Mouse (Mus musculus): ENCODE data around the gene Slc22a3.
A peak's percentile ranks its signal among the peaks of the same experiment; 100 is the strongest.

Gene Slc22a3

DNA sequence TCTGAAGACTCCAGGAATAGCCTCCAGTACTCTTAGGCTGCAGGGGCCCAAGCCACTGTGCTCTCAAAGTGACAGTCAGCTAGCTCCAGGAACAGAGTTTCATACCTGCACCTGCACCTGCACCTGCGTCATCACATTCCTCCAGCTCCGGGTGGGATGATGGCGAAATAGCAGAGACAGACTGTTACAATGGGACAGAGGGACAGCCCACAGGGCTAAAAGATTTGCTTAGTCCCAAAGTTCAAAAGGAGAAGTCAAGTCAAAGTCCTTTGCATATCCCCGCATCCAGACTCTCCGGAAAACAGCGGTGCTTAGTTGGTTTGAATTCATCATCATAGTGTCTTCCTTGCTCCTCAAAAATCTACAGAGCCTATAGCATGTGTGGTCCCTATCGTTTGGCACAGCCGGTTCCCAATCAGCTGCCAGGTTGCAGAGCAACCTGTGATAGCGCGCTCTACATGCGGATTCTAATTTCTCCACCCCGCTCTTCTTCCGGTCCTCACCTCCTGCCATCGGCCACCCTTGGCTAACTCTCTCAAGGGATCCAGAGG, at the start of gene Slc22a3:
TSS of gene Slc22a3 (minus strand) at position 51 of the 551 bp plus-strand sequence.
- DNase-seq, result no peak

DNA sequence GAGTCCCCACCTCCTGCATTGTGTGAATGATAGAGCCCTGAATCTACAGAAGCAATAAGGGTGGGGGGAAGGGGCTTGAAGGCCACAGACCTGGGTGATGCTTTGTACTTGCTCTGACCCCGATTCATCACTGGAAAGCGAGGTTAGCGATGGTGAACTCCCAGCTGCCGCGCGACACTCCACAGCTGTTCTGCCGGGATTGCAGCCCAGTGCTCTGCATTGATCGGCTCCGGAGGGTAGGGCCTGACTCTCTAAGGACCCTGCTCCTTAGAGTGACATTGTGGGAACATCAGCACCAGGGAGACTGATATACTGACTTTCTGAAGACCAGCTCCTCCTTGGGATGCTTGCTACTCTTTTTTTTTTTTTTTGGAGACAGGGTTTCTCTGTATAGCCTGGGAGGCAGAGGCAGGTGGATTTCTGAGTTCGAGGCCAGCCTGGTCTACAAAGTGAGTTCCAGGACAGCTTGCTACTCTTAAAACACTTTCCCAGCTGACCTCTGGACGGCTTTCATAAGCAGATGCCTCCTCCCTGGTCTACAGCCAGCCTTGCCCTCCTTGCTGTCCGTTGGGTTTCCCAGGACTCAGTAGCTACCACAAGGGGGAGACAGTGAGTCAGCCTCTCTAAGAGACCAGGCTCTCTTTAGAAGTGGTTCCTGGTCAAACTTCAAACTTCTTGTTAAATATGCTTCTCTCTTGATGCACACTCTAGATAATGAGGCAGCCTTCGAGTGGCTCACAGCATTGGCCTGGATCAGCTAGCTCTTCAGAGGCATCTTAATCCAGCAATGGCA, 27.0 kb upstream of the Slc22a3 start:
- peak; percentile 73 for DNase-seq

DNA sequence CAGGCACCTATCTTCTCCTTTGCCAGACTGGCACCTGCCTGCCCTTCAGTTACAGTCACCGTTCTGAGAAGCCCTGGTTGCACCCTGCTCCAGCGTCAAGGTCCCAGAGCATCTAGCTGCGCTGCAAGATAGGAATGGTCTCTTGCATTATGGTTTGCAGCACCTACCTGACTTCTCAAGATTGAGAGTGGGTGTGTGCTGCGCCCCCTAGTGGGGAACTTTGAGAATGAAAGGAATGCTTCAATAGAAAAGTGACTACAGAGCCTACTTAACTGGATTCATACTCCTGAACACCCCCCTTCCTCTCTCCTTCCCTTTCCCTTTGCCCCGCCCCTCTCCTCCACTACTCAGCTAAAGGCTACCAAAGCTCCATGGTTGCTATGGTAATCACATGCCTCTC, 24.6 kb upstream of the Slc22a3 start:
- DNase-seq, result peak; percentile 65

DNA sequence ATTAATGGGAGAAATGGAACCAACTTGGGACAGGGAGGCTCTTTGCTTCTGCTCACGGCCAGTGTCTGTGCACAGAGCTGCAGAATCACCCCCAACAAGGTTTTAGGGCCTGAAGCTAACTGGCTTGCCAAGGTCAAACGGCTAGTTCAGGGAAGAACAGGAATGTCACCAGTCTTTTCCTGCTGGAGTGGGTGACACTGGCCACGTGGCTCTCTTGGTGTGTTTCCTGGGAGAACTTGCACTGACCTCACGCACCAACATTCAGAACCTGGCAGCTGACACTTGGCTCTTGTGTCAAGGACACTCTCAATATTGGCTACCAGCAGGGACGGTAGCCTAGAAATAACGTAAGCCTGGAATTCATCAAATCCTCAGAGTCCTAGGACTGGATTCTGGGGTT, 22.6 kb upstream of the Slc22a3 start:
- DNase-seq, result peak; percentile 17

DNA sequence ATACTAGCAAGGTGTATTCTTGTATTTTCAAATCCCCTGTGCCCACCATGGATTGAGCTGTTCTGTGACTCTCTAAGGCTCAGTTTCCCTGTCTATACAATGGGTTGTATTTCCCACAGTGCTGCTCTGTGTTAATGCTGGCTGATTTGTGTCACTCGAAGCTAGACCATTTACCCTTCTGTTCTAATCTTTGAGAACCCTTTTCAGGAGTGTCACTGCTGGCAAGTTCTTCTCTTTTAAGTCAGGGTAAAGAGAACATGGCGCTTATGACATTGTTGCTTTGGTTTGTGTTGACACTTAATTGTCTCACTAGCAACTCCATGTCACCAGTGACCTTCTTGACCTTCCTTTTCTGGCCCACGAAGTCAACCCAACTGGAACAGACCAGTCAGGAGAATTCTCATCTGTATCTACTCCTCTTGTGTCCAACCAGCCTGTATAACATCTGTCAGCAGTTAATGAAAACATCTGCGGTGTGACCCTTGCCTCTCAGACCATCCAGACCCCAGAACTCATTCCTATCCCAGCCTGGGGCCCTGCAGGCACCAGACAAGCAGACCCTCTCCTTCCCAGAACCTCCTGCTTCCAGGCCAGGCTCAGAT, 22.0 kb upstream of the Slc22a3 start:
- DNase-seq, result no peak

DNA sequence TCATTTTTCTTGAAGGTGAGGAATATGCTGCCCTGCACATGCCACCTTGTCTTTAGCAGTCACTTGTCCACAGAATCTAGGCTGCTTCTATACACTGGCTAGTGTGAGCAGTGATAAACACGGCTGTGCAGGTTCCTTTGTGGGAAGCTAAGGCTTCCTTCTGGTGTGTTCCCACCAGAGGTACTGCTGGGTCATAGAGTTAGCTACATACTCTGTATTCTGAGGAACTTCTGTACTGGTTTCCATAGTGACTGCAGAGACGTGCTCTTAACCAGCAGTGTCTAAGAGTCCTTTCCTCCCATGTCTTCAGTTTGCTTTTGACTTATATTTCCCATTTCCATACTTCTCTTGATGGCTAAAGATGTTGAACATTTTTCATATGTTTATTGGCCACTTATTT, 11.6 kb upstream of the Slc22a3 start:
- no peak for DNase-seq

DNA sequence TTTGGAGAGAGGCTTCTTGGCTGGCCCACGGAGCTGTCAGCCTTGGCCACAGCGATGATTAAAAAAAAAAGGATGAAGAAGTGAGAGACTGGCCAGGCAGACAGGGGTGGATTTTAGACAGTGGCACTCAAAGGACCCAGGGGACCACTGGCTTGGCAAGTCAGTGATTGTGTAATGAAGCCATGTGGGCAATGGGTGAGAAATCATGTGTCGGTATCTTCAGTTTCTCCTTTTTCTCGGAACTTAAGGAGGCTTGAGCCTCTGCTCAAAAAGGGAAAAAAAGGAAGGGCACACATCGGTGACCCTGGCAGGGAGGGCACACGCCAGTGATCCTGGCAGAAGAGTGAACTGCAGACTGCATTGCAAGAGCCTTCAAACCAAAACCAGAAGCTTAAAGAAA, 10.7 kb upstream of the Slc22a3 start:
- DNase-seq, result no peak

DNA sequence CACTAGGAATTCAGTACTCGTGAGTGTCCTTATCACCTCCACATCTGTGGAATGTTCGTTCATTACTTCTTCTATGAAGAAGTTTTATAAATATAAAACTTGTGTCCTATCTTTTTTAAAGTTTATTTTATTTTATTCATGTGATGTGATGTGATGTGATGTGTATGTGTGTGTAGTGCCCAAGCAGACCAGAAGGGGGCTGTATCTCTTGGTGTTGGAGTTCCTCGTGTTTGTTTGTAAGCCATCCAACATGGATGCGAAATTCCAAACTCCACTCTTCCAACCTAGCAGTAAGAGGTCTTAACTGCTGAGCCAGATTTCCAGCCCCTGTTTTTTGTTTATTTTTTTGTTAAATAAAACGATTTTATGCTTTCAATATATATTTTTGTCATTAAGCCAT, 6.5 kb upstream of the Slc22a3 start:
- DNase-seq, result no peak

DNA sequence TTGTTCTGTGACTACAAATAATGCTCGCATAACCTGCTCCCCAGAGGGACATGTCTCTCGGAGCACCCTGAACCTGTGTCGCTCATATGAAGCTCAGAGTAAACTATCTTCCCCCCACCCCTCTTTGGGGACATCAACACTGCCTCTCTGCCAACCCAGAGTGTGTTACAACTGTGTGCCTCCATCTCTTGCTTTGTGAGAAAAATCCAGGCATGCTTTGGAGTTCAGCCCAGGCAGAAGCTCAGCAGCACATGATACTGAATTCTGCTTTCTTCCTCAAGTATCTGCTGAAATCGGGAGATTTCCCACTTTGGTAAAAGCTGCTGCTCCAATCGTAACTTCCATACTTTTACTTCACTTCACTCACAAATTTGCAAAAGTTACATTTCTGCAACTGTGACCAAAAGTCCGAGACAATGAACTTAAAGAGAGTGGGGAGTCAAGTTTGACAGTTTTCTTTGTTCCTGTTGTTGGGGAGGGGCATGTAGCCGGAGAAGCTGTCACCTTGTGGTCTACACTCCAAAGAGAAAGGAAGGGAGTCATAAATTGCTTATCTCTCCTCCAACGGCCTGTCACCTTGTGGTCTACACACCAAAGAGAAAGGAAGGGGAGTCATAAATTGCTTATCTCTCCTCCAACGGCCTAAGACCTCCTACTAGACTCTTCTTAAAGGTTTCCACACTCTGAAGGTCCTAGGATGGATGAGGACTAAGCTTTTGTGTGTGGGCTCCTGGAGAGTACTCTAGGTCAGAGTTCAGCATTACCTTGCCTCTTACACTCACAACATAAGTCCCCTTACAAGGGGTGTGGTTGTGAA, 5.8 kb upstream of the Slc22a3 start:
- DNase-seq, result no peak

DNA sequence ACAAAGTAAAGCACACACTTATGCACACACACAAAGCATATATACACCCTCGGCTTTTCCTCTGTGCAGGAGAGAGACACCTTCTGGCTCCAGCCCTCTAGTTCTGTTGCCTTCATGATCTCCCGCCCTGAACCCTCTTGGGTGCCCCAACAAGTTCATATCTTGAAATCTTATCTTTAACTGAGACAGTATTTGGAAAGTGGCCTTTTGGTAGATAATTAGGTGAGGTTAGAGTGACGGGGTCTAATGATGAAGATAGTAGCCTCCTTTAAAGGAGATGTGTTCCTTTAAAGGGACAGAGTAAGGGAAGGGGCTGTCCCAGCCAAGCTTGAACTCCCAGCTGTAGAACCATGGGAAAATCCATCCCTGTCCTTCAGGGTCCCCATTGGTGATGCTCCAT, 3.7 kb upstream of the Slc22a3 start:
- DNase-seq, result no peak

DNA sequence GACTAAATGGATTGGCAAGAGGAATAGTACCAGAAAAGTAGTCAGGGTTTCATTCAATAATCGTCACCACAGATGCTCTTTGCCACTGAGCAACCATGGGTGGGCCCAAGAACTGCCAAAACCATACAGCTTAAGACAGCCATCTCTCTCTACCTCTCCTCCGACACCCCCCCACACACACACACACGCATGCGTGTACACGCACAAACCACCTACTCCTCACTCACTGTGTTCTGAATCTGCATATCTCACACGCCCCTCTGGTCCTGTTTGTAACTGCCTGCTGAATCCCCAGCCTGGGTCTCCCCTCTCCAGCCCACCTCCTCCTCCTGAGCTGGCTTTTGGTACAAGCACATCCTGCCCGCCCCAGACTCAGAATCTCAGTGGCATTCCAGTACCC, 872 bp upstream of the Slc22a3 start:
- DNase-seq, result no peak

DNA sequence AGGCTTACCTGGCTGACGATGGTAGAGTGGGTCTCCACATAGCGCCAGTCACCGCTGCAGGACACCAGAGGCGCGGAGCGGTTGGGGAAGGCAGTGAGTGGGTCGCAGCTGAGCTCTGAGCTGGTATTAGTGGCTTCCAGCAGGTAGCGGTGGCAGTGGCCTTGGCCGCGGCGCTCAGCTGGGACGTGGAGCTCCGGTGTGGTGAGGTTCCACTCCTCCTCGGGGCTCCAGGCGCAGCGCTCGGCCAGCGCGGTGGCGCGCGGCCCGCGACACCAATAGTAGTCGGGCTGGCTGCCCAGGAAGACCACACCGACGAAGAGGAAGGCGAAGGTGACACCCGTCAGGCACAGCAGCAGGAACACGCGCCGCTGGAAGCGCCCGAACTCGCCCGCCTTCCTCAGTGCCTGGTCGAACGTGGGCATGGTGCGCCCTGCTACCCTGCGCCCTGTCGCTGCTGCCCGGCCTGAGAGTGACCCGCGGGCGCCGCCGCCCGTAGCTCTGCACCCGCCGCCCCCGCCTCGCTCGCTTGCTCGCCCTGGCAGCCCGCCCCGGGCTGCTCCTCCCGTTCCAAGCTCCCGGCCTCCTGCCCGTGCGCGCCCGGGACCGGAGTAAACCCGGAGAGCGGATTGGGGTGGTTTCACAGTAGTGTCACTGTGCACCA, 471 bp downstream of the Slc22a3 start:
- DNase-seq, result peak; percentile 27

DNA sequence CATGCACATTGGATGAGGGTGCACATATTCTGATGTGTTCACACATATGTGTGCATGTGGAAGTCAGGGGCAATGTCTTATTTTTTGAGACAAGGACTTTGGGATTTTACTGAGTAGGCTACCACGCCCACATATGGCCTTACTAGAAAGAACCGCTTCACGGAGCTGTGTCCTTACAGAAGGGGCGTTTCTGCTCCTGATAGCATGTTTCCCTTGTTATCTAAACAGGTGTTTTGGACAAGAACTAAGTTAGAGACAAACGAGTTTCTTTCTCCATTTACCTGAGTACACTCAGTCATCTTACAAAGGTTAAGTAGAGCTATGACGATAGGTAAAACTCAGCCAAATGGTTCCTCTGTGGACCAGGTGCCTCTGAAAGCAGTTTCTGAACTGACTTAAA, 1.8 kb downstream of the Slc22a3 start:
- DNase-seq, result no peak

DNA sequence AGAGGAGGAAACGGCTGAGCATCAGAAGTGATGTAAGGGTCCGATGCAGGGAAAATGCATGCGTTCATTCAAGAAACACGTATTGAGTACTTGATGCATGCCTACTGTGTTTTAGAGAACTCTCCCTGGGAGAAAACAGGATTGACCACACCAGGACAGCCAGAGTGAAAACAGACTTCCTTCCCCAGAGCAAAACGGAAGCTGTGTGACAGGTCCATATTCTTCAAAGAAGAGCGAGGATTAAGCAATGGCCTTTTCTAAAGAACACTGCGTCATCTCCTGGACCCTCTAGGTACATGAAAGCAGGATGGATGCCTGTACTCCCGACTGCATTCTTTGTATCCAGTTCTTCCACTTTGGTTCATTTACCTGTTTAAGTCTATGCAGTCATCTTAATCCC, 8.1 kb downstream of the Slc22a3 start:
- DNase-seq, result no peak

DNA sequence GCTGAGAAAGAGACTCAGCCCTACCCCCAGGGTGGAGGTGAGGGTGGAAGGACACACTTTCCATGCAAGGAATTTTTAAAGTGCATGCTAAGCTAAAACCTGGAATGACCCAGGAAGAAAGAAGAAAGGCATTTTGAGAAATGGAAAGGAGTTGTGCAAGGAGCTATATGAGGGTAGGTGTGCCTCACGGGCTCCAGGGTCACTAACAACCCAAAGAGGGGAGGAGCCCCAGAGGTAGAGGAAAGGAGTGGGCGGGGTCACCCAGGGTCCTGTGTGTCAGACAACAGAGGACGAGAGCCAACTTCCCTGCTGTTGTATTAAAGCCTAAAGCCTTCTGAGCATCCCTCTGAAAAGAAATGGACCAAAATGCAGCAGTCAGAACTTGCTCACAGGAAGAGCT, 11.9 kb downstream of the Slc22a3 start:
- no peak for DNase-seq

DNA sequence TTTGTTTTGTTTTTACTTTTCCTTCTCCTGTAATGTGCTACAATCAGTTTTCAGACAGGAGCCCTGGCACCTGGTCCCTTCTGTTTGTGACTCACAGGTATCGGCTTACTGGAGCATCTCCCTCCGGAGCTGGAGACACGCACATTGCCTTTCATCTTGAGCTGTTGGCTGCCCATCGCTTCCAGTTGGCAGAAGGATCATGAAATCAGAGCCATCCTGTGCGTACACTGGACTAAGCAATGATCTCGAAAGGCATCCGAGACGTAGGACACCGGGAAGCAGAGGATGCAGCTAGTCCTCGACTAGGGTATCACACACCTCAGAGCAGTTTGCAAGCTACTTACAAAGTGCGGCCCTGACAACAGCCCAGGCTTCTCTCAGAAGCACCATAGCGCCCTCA, 15.9 kb downstream of the Slc22a3 start:
- DNase-seq, result no peak

DNA sequence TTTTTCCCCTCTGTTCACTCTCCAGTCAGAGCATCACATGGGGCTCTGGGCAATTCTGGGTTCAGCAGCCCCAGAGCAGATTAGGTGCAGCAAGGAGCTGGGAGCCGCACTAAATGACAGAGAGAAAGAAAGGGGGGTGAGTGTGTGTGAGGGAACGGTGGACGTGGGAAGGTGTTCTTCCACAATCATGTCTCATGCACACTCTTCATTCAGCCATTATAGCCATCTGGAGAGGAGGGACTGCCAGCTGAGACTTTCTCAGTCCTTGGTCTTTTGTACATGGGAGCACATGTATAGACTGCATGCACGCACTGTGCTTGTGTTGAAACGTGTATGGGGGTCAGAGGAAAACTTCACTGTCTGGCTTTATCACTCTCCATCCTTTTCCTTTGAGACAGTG, 17.6 kb downstream of the Slc22a3 start:
- DNase-seq, result no peak

DNA sequence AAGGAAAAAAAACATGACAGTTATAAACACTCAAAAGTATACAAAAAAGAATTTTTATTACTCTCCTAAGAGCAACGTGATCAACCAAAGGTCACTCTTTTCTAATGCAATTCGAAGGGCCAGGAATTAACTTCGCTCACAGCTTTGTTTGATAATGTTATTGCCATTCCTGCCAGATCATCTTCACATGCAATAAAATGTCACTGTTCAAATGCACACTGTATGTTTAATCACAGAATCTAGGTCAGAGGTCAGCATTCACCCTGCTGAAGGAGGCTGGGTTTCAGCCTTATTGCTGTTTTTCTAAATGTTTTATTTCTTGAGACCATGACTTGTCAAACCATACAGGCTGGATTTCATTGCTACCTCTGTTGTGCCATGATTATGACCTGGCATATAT, 21.8 kb downstream of the Slc22a3 start:
- DNase-seq, result no peak

DNA sequence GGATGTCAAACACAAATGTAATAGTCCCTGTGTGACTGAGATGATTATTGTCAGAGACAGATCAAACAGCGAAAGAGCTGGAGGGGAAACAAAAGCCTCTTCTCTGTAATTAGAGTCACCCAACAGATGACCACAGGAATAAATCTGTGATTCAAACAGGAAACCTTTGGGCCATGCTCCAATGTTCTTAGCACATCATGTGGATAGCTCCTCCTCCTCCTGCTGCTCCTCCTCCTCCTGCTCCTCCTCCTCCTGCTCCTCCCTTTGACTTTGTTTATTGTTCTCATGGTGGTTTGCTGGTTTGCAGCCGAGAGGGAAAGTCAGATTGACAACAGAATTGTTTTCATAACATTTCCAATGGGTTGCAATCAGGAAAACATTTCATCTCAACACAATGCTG, 28.1 kb downstream of the Slc22a3 start:
- DNase-seq, result no peak

DNA sequence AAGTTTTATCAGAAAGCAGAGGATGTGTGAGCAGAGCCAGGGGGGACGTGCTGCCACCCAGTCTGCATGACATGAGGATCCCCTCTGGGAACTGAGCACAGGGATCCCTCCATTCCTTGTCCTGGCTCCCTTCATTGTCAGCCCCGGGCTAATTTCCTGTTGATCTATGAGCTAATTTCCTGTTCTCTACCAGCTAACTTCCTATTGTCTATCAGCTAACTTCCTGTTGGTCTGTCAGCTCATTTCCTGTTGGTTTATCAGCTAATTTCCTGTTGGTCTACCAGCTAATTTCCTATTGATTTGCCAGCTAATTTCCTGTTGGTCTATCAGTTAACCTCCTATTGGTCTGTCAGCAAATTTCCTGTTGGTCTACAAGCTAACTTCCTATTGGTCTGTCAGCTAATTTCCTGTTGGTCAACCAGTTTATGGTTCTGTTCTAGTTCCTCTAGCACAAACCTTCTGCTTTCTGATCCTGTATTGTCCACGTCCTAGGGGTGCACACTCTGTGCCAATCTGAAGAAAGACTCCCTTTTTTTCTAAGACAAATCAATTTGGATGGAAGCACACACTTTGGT, 32.9 kb downstream of the Slc22a3 start:
- no peak for DNase-seq

DNA sequence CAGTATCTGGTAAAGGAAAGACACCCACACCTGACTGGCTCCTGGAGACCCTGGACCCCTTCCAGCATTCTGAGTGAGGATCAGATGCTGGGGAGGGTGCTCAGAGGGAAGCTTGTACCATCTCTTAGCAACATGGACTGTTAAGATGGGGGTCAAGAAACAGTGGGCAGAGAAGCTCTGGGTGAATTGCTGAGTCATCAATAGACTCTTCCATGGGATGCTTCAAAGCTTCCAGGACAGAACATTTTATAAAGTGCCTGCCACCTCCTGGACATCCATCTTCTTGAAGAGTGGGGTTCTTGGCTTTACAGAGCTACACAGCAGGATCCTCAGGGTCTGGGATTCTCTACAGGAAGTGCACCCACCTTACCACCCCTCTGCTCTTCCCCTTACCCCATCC, 35.0 kb downstream of the Slc22a3 start:
- no peak for DNase-seq

DNA sequence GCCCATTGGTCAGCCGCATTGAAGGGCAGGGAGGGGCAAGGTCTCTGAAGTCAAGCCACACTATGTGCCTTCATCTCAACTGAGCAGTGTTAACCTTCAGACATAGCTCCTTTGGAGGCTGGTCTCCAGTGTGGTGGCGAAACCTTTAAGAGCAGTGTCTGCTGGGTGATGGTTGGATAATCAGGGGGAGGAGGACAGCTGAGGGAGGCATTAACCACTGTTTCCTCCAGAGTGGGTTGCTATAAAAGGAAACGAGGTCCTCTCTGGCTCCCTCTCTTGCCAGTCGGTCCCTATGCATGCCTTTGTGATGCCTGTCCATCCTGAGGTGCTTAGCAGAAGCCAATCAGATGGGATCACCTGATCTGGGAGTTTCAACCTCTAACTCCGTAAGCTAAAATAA, 38.8 kb downstream of the Slc22a3 start:
- DNase-seq, result no peak

DNA sequence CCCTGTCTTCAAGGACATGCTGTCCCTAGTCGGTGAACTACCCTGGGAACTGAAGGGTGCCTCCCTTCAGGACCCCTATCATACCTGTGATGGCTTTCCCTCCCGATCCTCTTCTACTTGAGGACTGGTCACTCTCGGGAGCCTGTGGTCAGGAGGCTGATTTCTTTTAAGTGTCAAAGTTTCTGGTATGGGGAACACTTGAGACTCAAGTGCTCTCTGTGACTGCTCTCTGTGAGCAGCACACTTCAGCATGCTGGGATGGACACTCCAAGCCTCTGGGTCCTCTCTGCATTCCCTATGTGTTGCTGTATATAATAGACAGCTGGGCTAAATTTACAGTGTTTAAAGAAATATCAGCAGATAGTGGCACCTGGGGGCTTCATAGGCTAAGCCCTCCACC, 39.9 kb downstream of the Slc22a3 start:
- no peak for DNase-seq

All from kidney, adult 18-20 months (tissue).